Mouse (Mus musculus): ENCODE measurements around the gene Zc3hc1.

The Zc3hc1 gene

GRCm38 (mm10) chr6:30325932-30326501 lies 64.8 kb downstream of the Zc3hc1 start:
- DNase-seq (ENCODE audit: extremely low spot score, low read depth, low spot score) = no peak

GRCm38 (mm10) chr6:30321002-30321401 lies 69.8 kb downstream of the Zc3hc1 start:
- DNase-seq (ENCODE audit: extremely low spot score, low read depth, low spot score) = no peak

- DNase-seq (ENCODE audit: extremely low spot score, low read depth, low spot score) = no peak
Measured at GRCm38 (mm10) chr6:30319216-30319615, 71.6 kb downstream of the Zc3hc1 start.

Data from hindlimb bud, embryonic 11.5 days (tissue).